30 mouse cellular contexts compared by ENCODE assay signal in the genomic region with DNA sequence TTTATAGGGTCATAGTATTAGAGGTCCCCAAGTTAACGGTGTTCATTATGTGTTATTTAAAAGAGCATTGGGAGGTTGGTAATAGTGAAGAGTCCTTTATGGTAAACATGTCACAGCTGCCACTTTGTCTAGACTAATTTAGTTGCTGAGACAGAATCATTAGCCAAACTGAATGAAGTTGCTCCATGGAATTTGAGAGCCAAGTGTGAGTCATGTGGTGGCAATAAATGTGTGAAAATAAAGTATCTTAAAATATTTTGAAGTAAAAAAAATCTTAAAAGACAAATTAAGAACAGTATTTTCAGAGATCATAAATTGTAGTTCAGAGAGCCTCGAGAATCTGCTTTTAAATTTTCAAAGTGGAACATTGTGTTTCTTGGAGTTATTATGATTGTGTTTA. TPM values are rescaled to one million over a fixed set of nuclear protein-coding genes. Genes with fewer than 3 reads are reported as not detected.
DNase-seq lines count a peak whose midpoint lies in the region; ATAC-seq and TF ChIP-seq lines count a peak whose summit lies in the region.
"Had no signal": no experiment of that assay in that cellular context is flagged by ENCODE, and none has a peak within 500 bp of the region (broad histone marks: within the 10 kb centered on the region; RNA-seq: fewer than 3 reads in every experiment).

No protein-coding gene starts in this region.

- H3K36me3 ChIP-seq in hindbrain, embryonic 13.5 days: peaks cover 6% of the 10 kb centered on the region; the same call in 1 of the 2 replicates
- H3K36me3 ChIP-seq in hindbrain, embryonic 11.5 days (ENCODE audit: control insufficient read depth, insufficient read depth, low read length): no peaks in the 10 kb centered on the region
- H3K36me3 ChIP-seq in limb, embryonic 11.5 days (ENCODE audit: control insufficient read depth, insufficient read depth, low read length): peaks cover 4% of the 10 kb centered on the region; the same call in 1 of the 2 replicates
- peaks cover 23% of the 10 kb centered on the region for H3K36me3 ChIP-seq in limb, embryonic 10.5 days
- H3K36me3 ChIP-seq in neural tube, embryonic 13.5 days: peaks cover 3% of the 10 kb centered on the region; the same call in 1 of the 2 replicates
- no peaks in the 10 kb centered on the region for H3K36me3 ChIP-seq in neural tube, embryonic 15.5 days
- no peaks in the 10 kb centered on the region for H3K36me3 ChIP-seq in hindbrain, postnatal 0 days (ENCODE audit: insufficient read depth, low read length)
- H3K36me3 ChIP-seq: heart, embryonic 15.5 days; stomach, embryonic 15.5 days had no signal

- H3K4me2 ChIP-seq in hindbrain, embryonic 13.5 days: peak overlapping the region; percentile 17
- no peak overlapping the region for H3K4me2 ChIP-seq in hindbrain, embryonic 11.5 days (replicated peaks; ENCODE audit: low read depth, low read length)
- H3K4me2 ChIP-seq in limb, embryonic 11.5 days (ENCODE audit: low read depth, severe bottlenecking): no peak overlapping the region
- H3K4me2 ChIP-seq in neural tube, embryonic 13.5 days: peak overlapping the region; percentile 23; the same call in 1 of the 2 replicates
- H3K4me2 ChIP-seq in neural tube, embryonic 15.5 days: no peak overlapping the region
- H3K4me2 ChIP-seq in hindbrain, postnatal 0 days (ENCODE audit: low read depth, low read length): peak overlapping the region; percentile 19; the same call in 1 of the 2 replicates
- H3K4me2 ChIP-seq: heart, embryonic 15.5 days; stomach, embryonic 15.5 days had no signal

- no peak overlapping the region for H3K27ac ChIP-seq in hindbrain, embryonic 13.5 days
- H3K27ac ChIP-seq in hindbrain, embryonic 11.5 days (ENCODE audit: low read depth, low read length): no peak overlapping the region
- no peak overlapping the region for H3K27ac ChIP-seq in limb, embryonic 11.5 days (replicated peaks; ENCODE audit: low read depth, low read length)
- no peak overlapping the region for H3K27ac ChIP-seq in limb, embryonic 10.5 days
- no peak overlapping the region for H3K27ac ChIP-seq in neural tube, embryonic 13.5 days (replicated peaks)
- H3K27ac ChIP-seq in neural tube, embryonic 15.5 days (replicated peaks): no peak overlapping the region
- no peak overlapping the region for H3K27ac ChIP-seq in hindbrain, postnatal 0 days
- H3K27ac ChIP-seq: heart, embryonic 10.5 days; heart, embryonic 15.5 days; kidney, embryonic 15.5 days; liver, embryonic 14.5 days; macrophage; stomach, embryonic 15.5 days had no signal

- no peak for DNase-seq in hindbrain, embryonic 11.5 days (ENCODE audit: low spot score)
- peak; percentile 8 for DNase-seq in limb, embryonic 11.5 days (ENCODE audit: low spot score)
- DNase-seq in limb, embryonic 10.5 days (ENCODE audit: low spot score): no peak
- DNase-seq in hindbrain, postnatal 0 days (ENCODE audit: low spot score): no peak
- DNase-seq in spleen, postnatal 14 days (ENCODE audit: low spot score in 2 of 2): no peak
- DNase-seq: adrenal gland, adult 2 months; adrenal gland, postnatal 36 days; B cell, adult 2 months; cerebellum, adult 2 months; cerebellum, postnatal 14 days; gastrocnemius, postnatal 25 days; kidney, postnatal 4 days; layer of hippocampus, postnatal 36 days; left cerebral cortex, postnatal 4 days; liver; lung, adult 2 months; lung, postnatal 10 days; right cerebral cortex, postnatal 14 days had no signal

- no peak for TF ChIP-seq CTCF in hindbrain, postnatal 0 days (IDR thresholded peaks at IDR 0.05; ENCODE audit: low read depth)

- WGBS in hindbrain, embryonic 13.5 days: 60% methylated on average over 2 of the region's 2 CpGs
- 78% methylated on average over 2 of the region's 2 CpGs for WGBS in hindbrain, embryonic 11.5 days
- WGBS in limb, embryonic 11.5 days: 31% methylated on average over 2 of the region's 2 CpGs
- 46% methylated on average over 2 of the region's 2 CpGs for WGBS in limb, embryonic 10.5 days
- 51% methylated on average over 2 of the region's 2 CpGs for WGBS in neural tube, embryonic 13.5 days
- 46% methylated on average over 2 of the region's 2 CpGs for WGBS in neural tube, embryonic 15.5 days
- 61% methylated on average over 2 of the region's 2 CpGs for WGBS in hindbrain, postnatal 0 days

- no peaks in the 10 kb centered on the region for H3K9me3 ChIP-seq in hindbrain, embryonic 13.5 days
- H3K9me3 ChIP-seq in hindbrain, embryonic 11.5 days (ENCODE audit: control insufficient read depth, low read length): no peaks in the 10 kb centered on the region
- H3K9me3 ChIP-seq in limb, embryonic 11.5 days (ENCODE audit: control insufficient read depth, low read length): no peaks in the 10 kb centered on the region
- H3K9me3 ChIP-seq in limb, embryonic 10.5 days (replicated peaks): no peaks in the 10 kb centered on the region
- H3K9me3 ChIP-seq in neural tube, embryonic 13.5 days: no peaks in the 10 kb centered on the region
- no peaks in the 10 kb centered on the region for H3K9me3 ChIP-seq in neural tube, embryonic 15.5 days (replicated peaks)
- H3K9me3 ChIP-seq in hindbrain, postnatal 0 days (ENCODE audit: low read length): no peaks in the 10 kb centered on the region
- H3K9me3 ChIP-seq: heart, embryonic 10.5 days; heart, embryonic 15.5 days; kidney, embryonic 15.5 days; stomach, embryonic 15.5 days had no signal

- H3K9ac ChIP-seq in hindbrain, embryonic 13.5 days: no peak overlapping the region
- no peak overlapping the region for H3K9ac ChIP-seq in hindbrain, embryonic 11.5 days (ENCODE audit: low read depth, low read length)
- no peak overlapping the region for H3K9ac ChIP-seq in limb, embryonic 11.5 days (ENCODE audit: low read length)
- H3K9ac ChIP-seq in neural tube, embryonic 13.5 days: no peak overlapping the region
- H3K9ac ChIP-seq in neural tube, embryonic 15.5 days (replicated peaks): no peak overlapping the region
- no peak overlapping the region for H3K9ac ChIP-seq in hindbrain, postnatal 0 days (replicated peaks; ENCODE audit: low read length)
- H3K9ac ChIP-seq: heart, embryonic 15.5 days; kidney, embryonic 15.5 days; liver, embryonic 14.5 days; stomach, embryonic 15.5 days had no signal

- H3K4me3 ChIP-seq in hindbrain, embryonic 13.5 days: no peak overlapping the region
- no peak overlapping the region for H3K4me3 ChIP-seq in hindbrain, embryonic 11.5 days (ENCODE audit: low read depth, low read length)
- no peak overlapping the region for H3K4me3 ChIP-seq in limb, embryonic 11.5 days (ENCODE audit: low read depth, low read length)
- no peak overlapping the region for H3K4me3 ChIP-seq in limb, embryonic 10.5 days
- no peak overlapping the region for H3K4me3 ChIP-seq in neural tube, embryonic 13.5 days
- H3K4me3 ChIP-seq in neural tube, embryonic 15.5 days (replicated peaks): no peak overlapping the region
- H3K4me3 ChIP-seq in hindbrain, postnatal 0 days (ENCODE audit: low read length): no peak overlapping the region
- H3K4me3 ChIP-seq: heart, embryonic 10.5 days; heart, embryonic 15.5 days; stomach, embryonic 15.5 days had no signal

- no peak for ATAC-seq in hindbrain, embryonic 13.5 days (ENCODE audit: low FRiP score)
- ATAC-seq in hindbrain, embryonic 11.5 days (ENCODE audit: low FRiP score): no peak
- no peak for ATAC-seq in limb, embryonic 11.5 days (ENCODE audit: insufficient number of reproducible peaks, low FRiP score, low TSS enrichment, low read depth)
- ATAC-seq in neural tube, embryonic 13.5 days (ENCODE audit: low read depth): no peak
- no peak for ATAC-seq in neural tube, embryonic 15.5 days (ENCODE audit: low FRiP score)
- no peak for ATAC-seq in hindbrain, postnatal 0 days
- ATAC-seq: activated CD4-positive, CD25-positive, alpha-beta regulatory T cell, adult 4 months; intestine, postnatal 0 days had no signal

- peaks cover 21% of the 10 kb centered on the region for H3K4me1 ChIP-seq in hindbrain, embryonic 13.5 days (replicated peaks)
- peaks cover 7% of the 10 kb centered on the region; the same call in 1 of the 2 replicates for H3K4me1 ChIP-seq in hindbrain, embryonic 11.5 days (replicated peaks; ENCODE audit: control insufficient read depth, insufficient read depth, low read length)
- peaks cover 7% of the 10 kb centered on the region for H3K4me1 ChIP-seq in limb, embryonic 11.5 days (ENCODE audit: control insufficient read depth, insufficient read depth, low read length)
- peaks cover 30% of the 10 kb centered on the region for H3K4me1 ChIP-seq in limb, embryonic 10.5 days
- H3K4me1 ChIP-seq in neural tube, embryonic 13.5 days (replicated peaks): peaks cover 33% of the 10 kb centered on the region
- H3K4me1 ChIP-seq in neural tube, embryonic 15.5 days: peaks cover 23% of the 10 kb centered on the region
- H3K4me1 ChIP-seq in hindbrain, postnatal 0 days (ENCODE audit: insufficient read depth, low read length): 0 out of 2 replicates have a peak, but pooled peaks cover 12% of the 10 kb centered on the region

- 0 out of 2 replicates have a peak, but pooled peaks cover 5% of the 10 kb centered on the region for H3K27me3 ChIP-seq in hindbrain, embryonic 13.5 days
- H3K27me3 ChIP-seq in hindbrain, embryonic 11.5 days (ENCODE audit: control insufficient read depth, insufficient read depth, low read length): no peaks in the 10 kb centered on the region
- H3K27me3 ChIP-seq in limb, embryonic 11.5 days (ENCODE audit: control insufficient read depth, insufficient read depth, low read length): no peaks in the 10 kb centered on the region
- H3K27me3 ChIP-seq in limb, embryonic 10.5 days (ENCODE audit: low read depth, poor library complexity, severe bottlenecking): peaks cover 10% of the 10 kb centered on the region
- H3K27me3 ChIP-seq in neural tube, embryonic 13.5 days: no peaks in the 10 kb centered on the region
- no peaks in the 10 kb centered on the region for H3K27me3 ChIP-seq in neural tube, embryonic 15.5 days (replicated peaks)
- H3K27me3 ChIP-seq in hindbrain, postnatal 0 days (ENCODE audit: insufficient read depth, low read length): no peaks in the 10 kb centered on the region

RNA-seq across cellular contexts. Expression of a gene that starts 4.0 kb away (rescaled TPM):
- polyA plus RNA-seq in hindbrain, embryonic 13.5 days (2015; fragmentation: Nextera tagmentation; extraction: Ambion mirVana): 19.2 and 25.9 TPM in 2 replicates
- polyA plus RNA-seq in hindbrain, embryonic 11.5 days (2014; fragmentation: Nextera tagmentation; extraction: Ambion mirVana): 34.6 and 34.9 TPM in 2 replicates
- polyA plus RNA-seq in limb, embryonic 11.5 days (2014; fragmentation: Nextera tagmentation; extraction: Ambion mirVana): 26.3 and 29.2 TPM in 2 replicates
- polyA plus RNA-seq in limb, embryonic 10.5 days (2016; fragmentation: Nextera tagmentation; extraction: Ambion mirVana): 19.4 and 23.5 TPM in 2 replicates
- 21.1 and 21.7 TPM in 2 replicates for polyA plus RNA-seq in neural tube, embryonic 13.5 days (2015; fragmentation: Nextera tagmentation; extraction: Ambion mirVana)
- 17.4 and 19.2 TPM in 2 replicates for polyA plus RNA-seq in neural tube, embryonic 15.5 days (2015; fragmentation: Nextera tagmentation; extraction: Ambion mirVana)
- total RNA-seq in hindbrain, postnatal 0 days (2014; rRNA removed): 57.7 and 58.5 TPM in 2 replicates
- 20.6 and 21.2 TPM in 2 replicates for polyA plus RNA-seq in hindbrain, postnatal 0 days (2015; fragmentation: Nextera tagmentation; extraction: Ambion mirVana)
- total RNA-seq: megakaryocyte-erythroid progenitor cell, adult 5-6 weeks had no signal
- polyA plus RNA-seq: activated CD4-positive, CD25-positive, alpha-beta regulatory T cell, adult 4 months; macrophage had no signal

Comparison
In these comparisons a context has a peak if more than half of its experiments do, and no peak if none do; other contexts are left out.
1. H3K4me2 ChIP-seq: peak in hindbrain, embryonic 13.5 days (single experiment), neural tube, embryonic 13.5 days (single experiment) and hindbrain, postnatal 0 days (single experiment); none in hindbrain, embryonic 11.5 days (single experiment), limb, embryonic 11.5 days (single experiment) and neural tube, embryonic 15.5 days (single experiment).